Mouse (Mus musculus) lung, embryonic 16.5 days (tissue): Measurements from ENCODE around the gene Hs6st3. TPM values are rescaled to one million over a fixed set of nuclear protein-coding genes. Genes with fewer than 3 reads are reported as not detected.
A peak's percentile ranks its signal among the peaks of the same experiment; 100 is the strongest.

Experiments
- ATAC-seq: fragments of 200-750 bp; cut with Nextera tagmentation; 2 replicates; pipeline ENCODE4 v1.8.0; 2017; ENCODE audit warnings: low read depth, mild to moderate bottlenecking, moderate library complexity
- H3K27ac ChIP-seq: fragments of 300-500 bp; sonication (generic); 2 replicates; pipeline ENCODE4 v1.5.1; 2014; ENCODE audit warnings: mild to moderate bottlenecking, control low read depth, low read length
- H3K27me3 ChIP-seq: fragments of 300-500 bp; sonication (generic); 2 replicates; pipeline ENCODE4 v1.6.1; 2014; ENCODE audit warnings: low read depth, low read length, mixed read lengths; ENCODE audit not compliant: control insufficient read depth, insufficient read depth
- H3K36me3 ChIP-seq: fragments of 300-500 bp; sonication (generic); 2 replicates; pipeline ENCODE4 v1.6.1; 2014; ENCODE audit warnings: low read length; ENCODE audit not compliant: control insufficient read depth, insufficient read depth
- H3K4me1 ChIP-seq: fragments of 300-500 bp; sonication (generic); replicated peaks from 2 replicates; pipeline ENCODE4 v1.6.1; 2014; ENCODE audit warnings: low read length, mixed read lengths; ENCODE audit not compliant: control insufficient read depth, insufficient read depth
- H3K4me2 ChIP-seq: fragments of 300-500 bp; sonication (generic); 2 replicates; pipeline ENCODE4 v1.6.1; 2014; ENCODE audit warnings: low read depth, low read length, control low read depth
- H3K4me3 ChIP-seq: fragments of 300-500 bp; sonication (generic); 2 replicates; pipeline ENCODE4 v1.5.1; 2014; ENCODE audit warnings: mild to moderate bottlenecking, low read length, control low read depth
- H3K9ac ChIP-seq: fragments of 300-500 bp; sonication (generic); 2 replicates; pipeline ENCODE4 v1.6.1; 2014; ENCODE audit warnings: low read length, control low read depth
- H3K9me3 ChIP-seq: fragments of 300-500 bp; sonication (generic); 2 replicates; pipeline ENCODE4 v1.6.1; 2016; ENCODE audit warnings: low read length; ENCODE audit not compliant: control insufficient read depth
- WGBS: fragments of 180-500 bp; shearing (Covaris S2); extraction: QIAGEN DNeasy Blood & Tissue Kit; methylation state at CpG from one replicate; pipeline ENCODE4 v1.1.7; 2014; 5-methylcytosine and 5-hydroxymethylcytosine counted together
- polyA plus RNA-seq: library from polyadenylated mRNA; unstranded; fragments of >200 nt; fragmentation: Nextera tagmentation; extraction: Ambion mirVana; gene quantifications from 2 replicates; pipeline ENCODE4 v1.2.1, GENCODE M21; 2015

Gene Hs6st3
- polyA plus RNA-seq, 1 experiment from 2014 or later = 0.43 TPM

DNA sequence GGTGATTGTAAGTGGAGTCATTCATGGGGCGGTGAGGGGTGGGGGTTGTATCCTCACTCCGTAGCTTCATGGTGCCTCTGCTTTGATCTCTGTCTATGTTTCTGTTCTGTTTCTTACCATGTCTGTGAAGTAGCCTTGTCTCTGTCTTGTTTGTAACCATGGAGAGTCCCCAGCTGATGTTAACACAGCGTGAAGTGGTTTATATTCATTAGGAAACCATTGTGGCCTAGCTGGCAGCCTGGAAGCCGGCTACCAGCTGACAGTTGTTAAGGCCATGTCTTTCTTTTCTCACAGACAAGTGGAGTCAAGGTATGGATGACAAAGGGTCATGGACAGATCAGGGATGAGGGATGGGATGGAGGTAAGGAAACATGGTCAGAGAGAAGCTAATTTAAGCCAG is 12.3 kb upstream of the Hs6st3 start:
- Histone ChIP-seq H3K4me1 (no peaks in the 10 kb centered on the region), H3K36me3 (no peaks in the 10 kb centered on the region), H3K9me3 (no peaks in the 10 kb centered on the region; the same call in 1 of the 2 replicates), H3K4me2 (no peak overlapping the region), H3K9ac (no peak overlapping the region), H3K27ac (no peak overlapping the region), H3K27me3 (no peaks in the 10 kb centered on the region), H3K4me3 (no peak overlapping the region)
- WGBS = 73% methylated on average over 4 of the region's 4 CpGs
- ATAC-seq = no peak

DNA sequence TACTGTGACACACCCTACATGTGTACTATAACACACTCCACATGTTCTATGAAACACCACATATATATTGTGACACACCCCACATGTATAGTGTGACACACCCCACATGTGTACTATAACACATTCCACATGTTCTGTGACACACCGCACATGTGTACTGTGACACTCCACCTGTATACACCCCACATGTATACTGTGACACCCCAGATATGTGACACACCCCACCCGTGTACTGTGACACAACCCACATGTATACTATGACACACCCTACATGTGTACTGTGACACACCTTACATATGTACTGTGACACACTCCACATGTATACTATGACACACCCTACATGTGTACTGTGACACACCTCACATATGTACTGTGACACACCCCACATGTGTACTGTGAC is 10.8 kb upstream of the Hs6st3 start:
- Histone ChIP-seq H3K9ac (no peak overlapping the region), H3K4me1 (no peaks in the 10 kb centered on the region), H3K27me3 (no peaks in the 10 kb centered on the region), H3K4me2 (no peak overlapping the region), H3K27ac (no peak overlapping the region), H3K9me3 (no peaks in the 10 kb centered on the region), H3K36me3 (no peaks in the 10 kb centered on the region), H3K4me3 (no peak overlapping the region)
- ATAC-seq = no peak
- WGBS = 91% methylated on average over 2 of the region's 2 CpGs

DNA sequence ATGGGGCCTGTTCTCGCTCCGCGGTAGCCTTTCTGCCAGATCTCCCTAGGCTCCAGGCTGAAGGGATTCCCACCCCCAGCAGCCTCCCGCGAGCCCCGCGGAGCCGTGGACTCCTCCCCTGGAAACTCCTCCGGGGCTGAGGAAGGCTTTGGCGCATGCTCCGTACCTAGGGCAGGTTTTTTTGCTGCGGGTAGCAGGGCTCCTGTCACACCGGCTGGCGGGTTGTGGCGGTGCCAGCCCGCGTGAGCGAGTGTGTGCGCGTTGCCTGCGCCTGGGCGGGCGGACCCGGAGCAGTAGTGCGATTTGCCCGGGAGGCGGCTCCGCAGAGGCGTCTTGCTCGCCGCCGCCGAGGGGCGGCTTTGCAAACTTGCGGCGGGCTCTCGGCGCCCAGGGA is 632 bp upstream of the Hs6st3 start:
- Histone ChIP-seq H3K4me3 (peak overlapping the region; percentile 75), H3K36me3 (no peaks in the 10 kb centered on the region), H3K9ac (peak overlapping the region; percentile 78), H3K27me3 (peaks cover 26% of the 10 kb centered on the region), H3K4me2 (peak overlapping the region; percentile 97), H3K4me1 (peaks cover 4% of the 10 kb centered on the region; the same call in 1 of the 2 replicates), H3K9me3 (no peaks in the 10 kb centered on the region), H3K27ac (no peak overlapping the region)
- peak; percentile 86 for ATAC-seq
- under 1% methylated on average over 38 of the region's 38 CpGs for WGBS

DNA sequence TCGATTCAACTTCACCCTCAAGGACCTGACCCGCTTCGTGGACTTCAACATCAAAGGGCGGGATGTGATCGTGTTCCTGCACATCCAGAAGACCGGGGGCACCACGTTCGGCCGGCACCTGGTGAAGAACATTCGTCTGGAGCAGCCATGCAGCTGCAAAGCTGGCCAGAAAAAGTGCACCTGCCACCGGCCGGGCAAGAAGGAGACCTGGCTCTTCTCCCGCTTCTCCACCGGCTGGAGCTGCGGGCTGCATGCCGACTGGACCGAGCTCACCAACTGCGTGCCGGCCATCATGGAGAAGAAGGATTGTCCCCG is 602 bp downstream of the Hs6st3 start:
- H3K36me3 ChIP-seq = no peaks in the 10 kb centered on the region
- under 1% methylated on average over 20 of the region's 20 CpGs for WGBS
- H3K27me3 ChIP-seq = peaks cover 26% of the 10 kb centered on the region
- H3K27ac ChIP-seq = no peak overlapping the region
- ATAC-seq = no peak
- H3K4me1 ChIP-seq = peaks cover 4% of the 10 kb centered on the region; the same call in 1 of the 2 replicates
- no peaks in the 10 kb centered on the region for H3K9me3 ChIP-seq
- peak overlapping the region; percentile 75 for H3K4me3 ChIP-seq
- H3K9ac ChIP-seq = peak overlapping the region; percentile 78
- H3K4me2 ChIP-seq = peak overlapping the region; percentile 97

DNA sequence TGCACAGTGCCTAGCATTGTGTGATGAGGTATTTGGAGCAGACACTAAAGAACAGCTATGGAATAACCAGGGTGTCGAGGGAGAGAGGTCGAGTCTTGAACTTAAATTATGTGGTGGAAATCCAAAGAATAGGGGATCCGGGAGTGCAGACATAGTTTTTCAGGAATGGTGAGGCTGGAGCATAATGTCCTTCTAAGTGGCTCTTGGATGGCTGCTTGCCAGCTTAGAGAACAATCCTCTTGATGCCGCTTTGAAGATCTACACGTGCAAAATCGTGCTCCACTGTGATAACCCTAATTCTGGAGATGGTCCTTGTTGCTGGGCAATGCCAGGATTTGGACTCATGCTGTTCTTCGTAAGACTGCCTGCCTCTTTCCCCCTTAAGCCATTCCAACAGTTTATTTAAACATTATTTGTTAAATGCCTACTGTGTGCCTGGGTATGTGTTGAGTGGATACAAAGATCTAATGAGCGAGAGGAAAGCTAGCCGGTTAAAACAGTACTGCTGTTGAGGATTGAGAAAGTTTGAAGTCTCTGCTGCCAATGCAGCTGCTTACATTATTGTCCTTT is 1.3 kb downstream of the Hs6st3 start:
- Histone ChIP-seq H3K4me3 (peak overlapping the region; percentile 75), H3K27me3 (peaks cover 26% of the 10 kb centered on the region), H3K27ac (no peak overlapping the region), H3K4me1 (peaks cover 4% of the 10 kb centered on the region; the same call in 1 of the 2 replicates), H3K9ac (peak overlapping the region; percentile 78), H3K4me2 (peak overlapping the region; percentile 97), H3K36me3 (no peaks in the 10 kb centered on the region), H3K9me3 (no peaks in the 10 kb centered on the region)
- 29% methylated on average over 9 of the region's 9 CpGs for WGBS
- no peak for ATAC-seq

DNA sequence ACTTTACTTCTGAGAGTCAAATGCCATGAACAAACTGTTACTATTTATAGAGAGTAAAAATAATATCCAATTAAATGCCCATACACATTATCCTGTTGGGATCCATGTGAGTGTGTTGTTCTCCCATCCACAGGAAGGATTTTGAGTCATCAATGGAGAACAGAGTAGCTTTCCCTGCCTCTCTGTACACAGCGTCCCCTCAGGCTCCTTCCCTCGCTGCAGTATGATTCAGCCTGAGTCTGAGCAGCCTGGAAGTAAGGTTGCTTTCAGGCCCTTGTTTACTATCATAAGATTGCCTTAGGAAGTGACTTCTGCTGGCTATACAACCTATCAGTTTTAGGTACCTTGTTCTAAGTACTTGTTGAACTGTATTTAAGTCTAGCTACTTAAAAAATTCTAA is 14.9 kb downstream of the Hs6st3 start:
- Histone ChIP-seq H3K4me1 (no peaks in the 10 kb centered on the region), H3K27ac (no peak overlapping the region), H3K9ac (no peak overlapping the region), H3K36me3 (peaks cover 2% of the 10 kb centered on the region), H3K9me3 (peaks cover 15% of the 10 kb centered on the region), H3K4me2 (no peak overlapping the region), H3K27me3 (no peaks in the 10 kb centered on the region), H3K4me3 (no peak overlapping the region)
- ATAC-seq = no peak
- 69% methylated on average over 2 of the region's 2 CpGs for WGBS

DNA sequence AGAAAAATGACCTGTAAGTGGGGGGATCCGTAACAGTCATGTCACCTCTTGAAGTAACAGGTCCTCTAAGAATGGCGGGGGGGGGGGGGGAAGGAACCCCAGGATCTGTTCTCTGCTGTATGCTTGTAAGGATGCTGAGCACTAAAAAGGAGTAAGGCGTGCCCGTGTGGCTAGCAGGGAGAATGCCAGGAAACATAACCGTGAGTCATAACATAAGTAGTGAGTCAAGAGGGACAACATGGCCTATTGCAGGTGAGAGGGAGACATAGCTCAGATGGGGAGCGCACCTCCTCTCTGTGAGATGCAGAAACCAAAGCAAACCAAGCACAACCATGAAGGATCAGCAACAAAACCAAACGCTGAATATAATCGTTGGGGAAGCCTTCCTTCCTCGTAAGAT is 55.8 kb downstream of the Hs6st3 start:
- H3K9me3 ChIP-seq = no peaks in the 10 kb centered on the region
- no peak overlapping the region for H3K9ac ChIP-seq
- no peaks in the 10 kb centered on the region for H3K4me1 ChIP-seq
- no peak overlapping the region for H3K4me2 ChIP-seq
- no peak overlapping the region for H3K4me3 ChIP-seq
- ATAC-seq = no peak
- no peak overlapping the region for H3K27ac ChIP-seq
- H3K27me3 ChIP-seq = no peaks in the 10 kb centered on the region
- WGBS = 78% methylated on average over 9 of the region's 9 CpGs
- H3K36me3 ChIP-seq = no peaks in the 10 kb centered on the region

DNA sequence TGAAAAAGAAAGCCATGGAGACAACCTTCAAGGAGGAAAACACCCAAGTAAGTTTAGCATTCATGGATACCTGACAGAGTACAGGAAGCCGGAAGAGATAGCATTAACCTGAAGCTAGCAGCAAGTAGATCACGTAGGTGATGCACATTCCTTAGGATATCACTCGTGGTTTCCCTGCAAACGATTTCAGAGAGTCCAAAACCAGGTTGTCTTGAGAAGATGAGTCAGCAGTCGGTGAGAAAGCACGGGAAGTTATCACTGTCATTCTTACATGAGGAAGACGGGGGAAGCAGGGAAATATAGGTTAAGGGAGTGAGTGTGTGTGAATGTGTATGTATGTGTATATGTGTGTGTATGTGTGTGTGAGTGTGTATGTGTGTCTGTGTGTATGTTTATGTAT is 65.4 kb downstream of the Hs6st3 start:
- no peak overlapping the region for H3K4me2 ChIP-seq
- 78% methylated on average over 7 of the region's 7 CpGs for WGBS

DNA sequence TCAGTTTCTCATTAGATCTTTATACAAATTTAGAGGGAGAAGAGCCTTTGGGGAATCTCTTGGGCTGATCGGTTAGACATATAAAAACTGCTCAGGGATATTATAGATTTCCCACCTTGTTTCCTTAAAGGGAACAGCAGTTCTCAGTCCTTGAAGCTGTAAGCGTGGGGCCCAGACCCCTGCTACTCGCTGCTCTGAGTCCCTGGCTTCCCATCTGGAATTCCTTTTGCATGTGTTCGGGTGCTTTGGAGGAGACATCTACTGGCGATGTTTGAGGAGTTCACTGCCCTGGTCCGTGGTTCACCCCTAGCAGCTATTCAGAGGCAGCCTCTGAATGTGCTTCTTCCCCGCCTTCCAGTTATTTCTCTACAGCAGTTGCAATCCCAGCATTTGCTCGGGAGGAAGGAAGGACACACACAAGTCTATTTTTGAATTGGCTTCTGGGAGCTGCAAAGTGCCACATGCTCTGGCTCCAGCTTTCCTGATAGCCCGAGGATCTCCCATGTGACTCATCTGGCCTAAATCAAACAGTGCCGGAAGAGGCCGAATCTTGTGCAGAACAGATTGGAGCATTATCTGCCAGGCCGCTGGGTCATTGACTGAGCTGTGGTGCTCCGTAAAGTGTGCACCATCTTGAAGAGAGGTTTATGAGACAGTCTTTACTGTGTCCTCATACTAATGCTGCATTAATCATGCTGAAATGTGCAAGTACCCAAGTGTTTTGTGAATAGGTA is 77.6 kb downstream of the Hs6st3 start:
- Histone ChIP-seq H3K27ac (no peak overlapping the region), H3K9me3 (no peaks in the 10 kb centered on the region), H3K4me1 (peaks cover 2% of the 10 kb centered on the region), H3K27me3 (no peaks in the 10 kb centered on the region), H3K9ac (no peak overlapping the region), H3K36me3 (no peaks in the 10 kb centered on the region), H3K4me3 (no peak overlapping the region), H3K4me2 (no peak overlapping the region)
- ATAC-seq = no peak
- 68% methylated on average over 13 of the region's 13 CpGs for WGBS

More for the DNA sequence above, 65.4 kb downstream of the Hs6st3 start:
- no peaks in the 10 kb centered on the region for H3K4me1 ChIP-seq
- H3K27ac ChIP-seq = no peak overlapping the region
- no peaks in the 10 kb centered on the region for H3K36me3 ChIP-seq
- no peak overlapping the region for H3K9ac ChIP-seq
- no peaks in the 10 kb centered on the region for H3K9me3 ChIP-seq
- H3K4me3 ChIP-seq = no peak overlapping the region
- no peak for ATAC-seq
- no peaks in the 10 kb centered on the region for H3K27me3 ChIP-seq
